Mouse (Mus musculus): ENCODE measurements at regions not wholly inside any gene's neighbourhood (a gene's known extent, or its start where the extent isn't known, plus 50 kb on each side); places are given as distances from the start of the nearest gene placed in this dataset.

DNA sequence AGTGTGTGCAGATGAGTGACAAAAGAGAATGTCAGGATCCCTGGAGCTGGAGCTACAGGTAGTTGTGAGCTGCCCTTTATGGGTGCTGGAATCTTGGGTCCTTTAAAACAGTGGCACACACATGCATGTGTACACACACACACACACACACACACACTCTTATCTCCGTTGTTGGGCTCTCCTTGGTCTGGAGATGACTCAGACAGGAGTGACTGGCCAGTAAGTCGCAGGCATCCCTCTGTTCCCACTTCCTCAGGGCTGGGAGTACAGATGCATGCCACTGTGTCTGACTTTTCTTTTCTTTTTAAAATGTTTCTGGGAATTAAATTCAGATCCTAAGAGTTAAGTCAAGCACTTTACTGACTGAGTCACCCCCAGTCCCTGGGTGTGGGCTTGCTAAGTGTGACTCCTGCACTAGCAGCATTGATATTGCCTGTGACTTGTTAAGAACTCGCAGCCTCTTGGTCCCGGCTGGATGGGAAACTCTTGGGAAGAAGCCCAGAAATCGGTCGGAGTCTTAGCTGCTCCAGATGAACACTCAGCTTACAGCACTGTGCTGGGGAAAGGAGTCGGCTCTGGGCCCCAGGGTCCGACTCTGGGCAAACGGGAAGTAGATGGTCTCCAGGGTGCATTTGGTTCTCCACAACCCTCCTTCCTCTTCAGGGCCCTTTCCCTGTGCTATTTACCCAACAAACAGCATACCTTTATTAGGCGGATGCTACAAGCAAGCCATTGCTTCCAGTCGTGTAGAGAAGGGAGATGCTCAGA lies 233.0 kb upstream of the Cxcr4 start:
- no peak for DNase-seq

DNA sequence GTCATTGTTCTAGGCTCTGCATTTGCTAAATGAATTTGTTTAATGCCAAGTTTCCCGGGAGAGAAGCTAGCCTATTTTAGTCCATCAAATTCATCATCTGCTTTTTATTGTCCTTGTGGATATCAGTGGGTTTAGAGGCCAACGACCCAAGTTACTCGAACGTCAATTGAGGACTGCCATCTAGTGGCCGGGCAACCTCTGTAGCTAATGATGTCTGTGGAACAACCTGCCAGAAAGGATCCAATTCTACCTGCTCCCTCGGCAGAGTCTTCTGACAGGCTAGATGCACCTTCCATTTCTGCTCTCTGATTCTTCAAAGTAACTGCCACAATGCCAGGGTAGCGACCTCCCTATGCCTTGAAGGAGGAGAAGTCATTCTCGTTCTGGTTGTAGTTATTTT lies 232.1 kb upstream of the Cxcr4 start:
- peak; percentile 92 for DNase-seq

GRCm38 (mm10) chr1:128821991-128822390 lies 229.9 kb upstream of the Cxcr4 start:
- no peak for DNase-seq

DNA sequence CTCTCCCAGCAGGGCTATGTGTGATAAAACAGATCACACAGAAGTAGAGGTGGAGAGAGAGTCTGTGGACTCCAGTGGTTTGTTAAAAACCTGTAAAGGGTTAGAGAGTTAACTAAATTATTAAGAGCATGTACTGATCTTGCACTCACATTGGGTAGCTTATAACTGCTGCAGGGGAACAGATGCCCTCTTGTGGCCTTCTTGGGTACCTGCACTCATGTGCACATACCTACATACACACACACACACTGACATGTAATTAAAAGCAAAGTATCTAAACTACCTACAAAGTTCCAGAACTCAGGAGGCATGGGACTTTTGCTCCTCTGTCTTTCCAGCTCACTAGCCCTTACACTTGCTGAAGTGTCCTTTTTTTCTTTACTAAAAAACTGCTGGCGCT lies 228.4 kb upstream of the Cxcr4 start:
- DNase-seq: no peak

DNA sequence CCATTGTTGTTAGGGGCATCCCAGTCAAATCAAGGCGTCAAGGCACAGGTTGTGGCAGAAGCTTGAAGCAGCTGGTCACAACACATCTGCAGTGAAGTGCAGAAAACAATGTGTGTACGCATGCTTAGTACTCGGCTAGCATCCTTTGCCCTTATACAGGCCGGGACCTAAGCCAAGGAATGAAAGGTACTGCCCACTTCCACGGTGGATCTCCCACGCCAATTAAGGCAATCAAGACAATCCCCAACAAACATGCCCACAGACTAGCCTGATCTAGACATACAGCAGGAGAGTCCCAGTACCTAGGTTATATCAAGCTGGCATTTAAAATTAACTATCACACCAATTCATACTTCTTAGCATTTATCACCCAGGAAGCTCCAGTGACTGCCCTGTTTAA lies 227.5 kb upstream of the Cxcr4 start:
- no peak for DNase-seq

DNA sequence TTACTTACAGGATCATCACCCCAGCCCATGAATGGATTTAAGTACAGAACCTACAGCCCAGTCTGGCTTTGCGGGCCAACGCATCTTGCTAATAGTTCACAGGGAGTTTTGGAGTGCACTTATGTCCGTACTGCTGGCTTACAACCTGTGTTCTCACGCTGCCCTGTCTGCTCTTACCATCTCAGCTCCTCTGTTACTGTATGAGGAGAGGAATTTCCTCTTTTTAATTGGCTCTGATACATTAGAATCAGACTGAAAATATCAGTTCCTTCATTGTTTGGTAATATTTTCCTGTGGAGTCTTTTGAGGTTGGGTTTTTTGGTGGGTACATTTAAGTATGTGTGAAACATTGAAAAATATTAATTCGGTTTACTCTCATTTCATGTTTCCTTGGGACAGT lies 221.3 kb upstream of the Cxcr4 start:
- DNase-seq: no peak

- no peak for DNase-seq
Measured at GRCm38 (mm10) chr1:128810860-128811259, 218.8 kb upstream of the Cxcr4 start.

- DNase-seq: no peak
Measured at GRCm38 (mm10) chr1:128810094-128810493, 218.0 kb upstream of the Cxcr4 start.

DNA sequence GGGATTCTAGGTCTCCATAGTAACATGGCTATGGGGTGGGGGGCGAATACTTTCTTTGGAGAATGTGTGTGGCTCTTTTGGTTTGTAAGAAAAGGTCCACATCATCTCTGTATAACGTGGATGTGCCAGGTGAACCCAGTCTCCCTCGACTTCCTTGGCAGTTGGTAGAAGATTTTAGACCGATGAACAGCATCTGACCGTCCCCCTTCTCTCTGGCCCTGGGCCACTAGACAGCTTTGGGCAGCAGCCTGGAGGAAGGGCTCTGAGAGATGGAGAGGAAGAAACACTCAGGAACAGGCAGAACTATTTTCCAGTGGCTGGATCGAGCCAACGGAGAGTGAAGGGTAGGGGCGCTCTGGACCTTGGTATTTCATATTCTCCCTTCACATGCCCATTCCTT lies 217.5 kb upstream of the Cxcr4 start:
- DNase-seq: no peak

- no peak for DNase-seq
Measured at GRCm38 (mm10) chr1:128808599-128808998, 216.5 kb upstream of the Cxcr4 start.

DNA sequence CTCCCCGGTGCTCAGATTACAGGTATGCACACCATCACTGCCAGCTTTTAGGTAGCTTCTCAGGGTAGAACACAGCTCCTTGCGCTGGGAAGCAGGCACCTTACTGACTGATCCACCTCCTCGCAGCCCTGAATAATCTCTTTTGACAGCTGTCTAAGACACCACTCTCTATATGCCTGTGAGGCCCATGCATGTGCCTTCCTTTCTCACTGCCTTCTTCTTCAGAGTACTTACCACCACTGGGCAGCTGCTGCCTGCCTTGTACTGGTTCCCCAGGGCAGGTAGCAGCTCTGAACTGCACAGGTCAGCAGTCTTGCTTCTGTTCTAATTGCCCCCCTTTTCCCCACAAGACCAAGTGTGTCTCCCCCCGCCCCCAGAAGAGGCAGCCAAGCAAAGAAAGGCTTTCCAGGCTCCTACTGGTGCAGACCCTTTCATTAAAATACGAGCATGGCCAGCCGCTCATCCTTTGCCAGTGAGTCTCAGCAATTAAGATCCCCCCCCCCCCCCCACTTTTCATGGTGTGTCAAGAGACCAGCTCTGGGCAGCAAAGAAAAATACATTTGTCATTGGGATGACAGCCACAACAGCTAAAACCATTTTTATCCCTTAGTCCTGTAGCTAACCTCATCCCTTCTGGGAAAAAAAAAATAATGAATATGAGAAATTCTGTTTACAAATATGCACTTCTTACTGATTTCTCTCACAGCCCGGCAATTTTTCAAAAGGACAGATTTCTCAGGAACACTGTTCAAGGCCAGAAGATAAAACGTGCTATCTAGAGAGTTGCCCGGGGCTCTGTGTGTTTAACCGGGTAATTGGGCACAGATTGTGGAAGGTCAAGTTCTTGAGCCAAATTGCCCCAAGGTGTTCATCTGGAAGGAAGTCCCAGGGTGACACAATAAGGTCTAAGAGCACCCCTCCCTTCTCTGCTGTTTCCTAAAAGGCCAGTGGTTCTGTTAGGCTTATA lies 213.9 kb upstream of the Cxcr4 start:
- no peak for DNase-seq

GRCm38 (mm10) chr1:128803433-128804060 lies 211.5 kb upstream of the Cxcr4 start:
- DNase-seq: no peak

GRCm38 (mm10) chr1:128803058-128803432 lies 211.0 kb upstream of the Cxcr4 start:
- no peak for DNase-seq

- peak; percentile 11 for DNase-seq
Measured at GRCm38 (mm10) chr1:128798721-128799120, 206.6 kb upstream of the Cxcr4 start.

- DNase-seq: peak; percentile 1
Measured at GRCm38 (mm10) chr1:128795654-128796053, 203.6 kb upstream of the Cxcr4 start.

DNA sequence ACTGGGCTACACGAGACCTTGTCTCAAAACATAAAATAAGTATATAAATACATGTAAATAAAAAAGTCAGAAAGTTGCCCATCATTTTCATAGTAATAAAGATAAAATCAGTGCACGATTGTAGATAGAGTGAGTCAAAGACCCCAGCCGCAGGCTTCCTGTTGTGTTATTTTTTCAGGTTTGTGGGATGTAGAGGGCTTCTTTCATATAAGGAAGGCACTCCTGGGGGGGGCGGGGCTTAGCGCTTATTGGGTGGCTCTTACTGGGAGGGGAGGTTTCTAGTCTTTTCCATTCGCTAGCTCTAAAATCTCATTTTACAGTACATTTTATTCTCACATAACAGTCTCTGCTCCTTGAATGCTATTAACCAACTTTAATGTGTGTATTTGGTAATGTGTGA lies 198.8 kb upstream of the Cxcr4 start:
- DNase-seq: peak; percentile 82

DNA sequence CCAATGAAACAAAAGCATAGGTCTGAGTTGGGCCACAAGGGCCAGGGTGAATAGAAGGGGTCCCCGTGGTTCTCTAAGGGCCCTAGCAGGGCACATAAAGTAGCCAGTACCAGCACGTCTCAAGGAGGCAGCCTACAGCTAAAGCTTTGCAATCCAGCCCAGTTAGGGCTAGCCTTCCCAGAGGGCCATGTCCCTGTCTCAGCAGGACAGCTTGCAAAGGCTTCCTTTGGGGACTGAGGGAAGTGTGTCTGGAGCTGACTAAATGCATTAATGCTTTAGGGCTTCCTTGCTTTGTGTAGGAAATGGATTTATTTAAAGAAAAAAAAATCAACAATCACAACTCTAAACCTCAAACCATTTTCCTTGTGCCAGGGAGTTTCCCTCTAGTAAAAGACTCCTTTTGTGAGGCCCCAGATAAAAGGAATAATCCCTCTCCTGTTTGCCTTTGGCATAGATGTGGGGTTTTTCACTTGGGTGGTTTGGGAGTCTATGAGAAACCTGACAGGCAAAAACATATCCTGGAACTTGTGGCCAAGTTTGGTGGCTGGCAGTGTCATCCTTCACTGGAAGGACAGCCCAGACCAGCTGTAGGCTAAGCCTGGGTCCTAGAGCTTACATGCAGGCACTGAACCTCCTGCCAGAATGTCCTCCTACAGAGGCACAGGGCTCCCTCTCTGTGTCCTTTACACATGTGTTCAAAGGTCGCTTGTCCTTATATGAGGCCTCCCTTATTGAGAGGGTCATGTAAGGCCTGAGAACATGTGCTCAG lies 197.7 kb upstream of the Cxcr4 start:
- peak; percentile 7 for DNase-seq

DNA sequence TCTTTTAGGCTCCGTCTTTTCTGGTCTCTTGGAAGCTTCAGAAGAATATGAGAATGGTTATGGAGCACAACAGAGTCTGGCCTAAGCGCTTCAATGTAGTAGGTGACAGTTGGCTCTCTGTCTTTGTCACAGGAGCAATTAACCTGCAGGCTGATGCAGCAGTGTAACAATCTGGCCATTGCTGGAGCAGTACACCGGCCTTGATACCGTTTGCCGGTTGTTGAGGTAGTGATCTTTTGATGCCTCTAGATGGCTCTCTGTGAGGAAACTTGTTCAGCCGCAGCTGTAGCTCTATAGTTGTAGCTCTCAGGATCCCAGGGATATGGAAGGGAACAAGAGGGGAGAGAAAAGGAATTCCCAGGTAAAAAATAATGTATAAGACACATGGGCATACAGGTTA lies 196.1 kb upstream of the Cxcr4 start:
- DNase-seq: no peak

DNA sequence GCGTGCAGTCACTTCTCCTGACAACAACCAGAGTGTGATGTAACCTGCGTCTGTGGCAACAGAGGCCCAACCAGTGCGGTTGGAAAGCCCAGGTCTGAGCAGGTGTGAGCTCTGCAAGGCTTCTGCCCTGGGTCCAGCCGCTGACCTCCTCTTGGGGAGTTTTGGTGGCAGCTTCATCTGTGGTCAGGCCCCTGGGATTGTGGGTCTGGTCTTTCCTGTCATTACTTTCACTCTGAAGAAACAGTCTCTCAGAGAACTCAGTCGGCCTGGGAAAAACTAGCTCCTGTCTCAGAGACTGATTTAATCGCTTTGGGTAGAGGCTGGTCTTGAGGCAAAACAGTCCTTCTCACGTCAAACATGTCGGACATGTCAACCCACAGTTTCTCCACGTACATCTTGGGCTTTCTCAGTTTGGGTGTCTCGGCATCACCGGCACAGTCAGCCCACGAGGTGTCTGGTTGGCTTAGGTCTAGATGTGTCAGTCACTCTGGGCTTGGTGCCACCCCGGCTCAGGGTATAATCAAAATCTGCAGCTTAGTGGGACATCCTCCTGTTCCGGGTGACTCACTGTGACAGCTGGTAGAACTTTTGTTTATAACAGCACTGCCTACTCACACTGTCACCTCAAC lies 195.0 kb upstream of the Cxcr4 start:
- DNase-seq: peak; percentile 63

- no peak for DNase-seq
Measured at GRCm38 (mm10) chr1:128782286-128782685, 190.2 kb upstream of the Cxcr4 start.

DNA sequence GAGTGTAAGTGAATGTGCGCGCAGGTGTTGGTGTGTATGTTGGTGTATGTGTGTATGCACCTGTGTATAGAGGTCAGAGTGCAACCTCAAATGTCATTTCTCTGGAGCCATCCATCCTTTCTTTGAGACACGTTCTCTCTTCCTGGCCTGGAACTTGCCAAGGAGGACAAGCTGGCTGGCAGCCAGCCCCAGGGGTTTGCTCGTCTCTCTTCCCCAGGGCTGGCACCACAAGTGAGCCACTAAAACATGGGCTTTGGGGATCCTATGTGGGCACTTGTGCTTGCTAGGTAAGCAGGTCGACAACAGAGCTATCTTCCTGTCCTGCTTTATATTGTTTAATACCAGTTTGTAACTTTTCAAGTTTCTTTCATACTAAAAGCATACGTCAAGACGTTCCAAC lies 189.8 kb upstream of the Cxcr4 start:
- no peak for DNase-seq

- no peak for DNase-seq
Measured at GRCm38 (mm10) chr1:128781311-128781710, 189.2 kb upstream of the Cxcr4 start.

Data from thymus, postnatal 4 days (tissue).